Mouse (Mus musculus): Measurements from ENCODE around the gene Cnnm3.

Cnnm3 gene

DNA sequence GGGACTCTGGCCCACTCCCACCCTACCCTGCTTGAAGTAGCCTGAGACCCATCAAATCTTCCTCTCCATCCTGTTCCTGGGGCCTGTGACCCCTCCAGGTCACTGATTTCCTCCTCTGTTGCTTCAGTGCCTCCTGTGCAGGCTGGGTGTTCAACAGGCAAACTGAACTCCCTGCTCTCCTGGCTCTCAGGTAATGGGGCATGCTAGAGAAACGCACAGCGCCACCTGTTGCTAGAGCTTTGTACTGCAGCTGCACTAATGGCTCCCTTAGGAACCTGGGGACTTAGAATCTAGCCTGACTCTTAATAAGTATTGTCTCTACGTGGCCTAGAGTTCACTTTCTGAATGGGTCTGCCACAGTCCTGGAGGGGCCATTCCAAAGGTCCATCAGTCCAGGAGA, 10.4 kb upstream of the Cnnm3 start:
- peak; percentile 79 for DNase-seq (ENCODE audit: low spot score)

DNA sequence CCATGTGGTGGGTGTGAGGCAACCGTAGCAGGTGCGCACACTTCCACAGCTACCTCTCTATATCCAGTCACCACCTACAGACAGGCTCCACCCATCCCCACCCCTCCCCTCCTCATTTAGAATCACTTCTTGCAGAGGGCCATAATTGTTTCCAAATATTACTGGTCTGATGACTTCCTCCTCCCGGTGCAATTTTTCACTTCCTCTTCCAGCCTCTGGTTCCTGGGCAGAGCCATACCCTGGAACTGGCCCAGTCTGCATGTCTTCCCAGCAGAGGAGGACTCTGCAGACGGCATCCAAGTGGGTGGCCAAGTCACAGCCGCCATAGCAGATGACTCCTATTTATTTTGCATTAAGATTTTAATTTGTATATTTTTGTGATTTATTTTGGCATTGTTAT, 3.4 kb upstream of the Cnnm3 start:
- no peak for DNase-seq (ENCODE audit: low spot score)

DNA sequence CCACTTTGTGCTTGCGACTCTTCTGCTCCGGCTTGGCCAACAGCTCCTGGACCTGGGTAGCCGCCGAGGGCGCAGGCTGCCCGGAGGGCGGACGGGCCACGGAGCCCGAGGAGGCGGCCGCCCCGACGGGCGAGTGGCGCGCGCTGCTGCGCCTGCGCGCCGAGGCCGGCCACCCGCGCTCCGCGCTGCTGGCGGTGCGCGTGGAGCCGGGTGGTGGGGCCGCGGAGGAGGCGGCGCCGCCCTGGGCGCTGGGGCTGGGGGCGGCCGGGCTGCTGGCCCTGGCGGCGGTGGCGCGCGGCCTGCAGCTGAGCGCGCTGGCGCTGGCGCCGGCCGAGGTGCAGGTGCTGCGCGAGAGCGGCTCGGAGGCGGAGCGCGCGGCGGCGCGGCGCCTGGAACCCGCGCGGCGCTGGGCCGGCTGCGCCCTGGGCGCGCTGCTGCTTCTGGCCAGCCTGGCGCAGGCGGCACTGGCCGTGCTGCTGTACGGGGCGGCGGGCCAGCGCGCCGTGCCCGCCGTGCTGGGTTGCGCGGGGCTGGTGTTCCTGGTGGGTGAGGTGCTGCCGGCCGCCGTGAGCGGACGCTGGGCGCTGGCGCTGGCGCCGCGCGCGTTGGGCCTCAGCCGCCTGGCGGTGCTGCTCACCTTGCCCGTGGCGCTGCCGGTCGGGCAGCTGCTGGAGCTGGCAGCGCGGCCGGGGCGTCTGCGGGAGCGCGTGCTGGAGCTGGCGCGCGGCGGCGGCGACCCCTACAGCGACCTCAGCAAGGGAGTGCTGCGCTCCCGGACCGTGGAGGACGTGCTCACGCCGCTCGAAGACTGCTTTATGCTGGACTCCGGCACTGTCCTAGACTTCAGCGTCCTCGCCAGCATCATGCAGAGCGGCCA, 660 bp downstream of the Cnnm3 start:
- peak; percentile 36 for DNase-seq (ENCODE audit: low spot score)

DNA sequence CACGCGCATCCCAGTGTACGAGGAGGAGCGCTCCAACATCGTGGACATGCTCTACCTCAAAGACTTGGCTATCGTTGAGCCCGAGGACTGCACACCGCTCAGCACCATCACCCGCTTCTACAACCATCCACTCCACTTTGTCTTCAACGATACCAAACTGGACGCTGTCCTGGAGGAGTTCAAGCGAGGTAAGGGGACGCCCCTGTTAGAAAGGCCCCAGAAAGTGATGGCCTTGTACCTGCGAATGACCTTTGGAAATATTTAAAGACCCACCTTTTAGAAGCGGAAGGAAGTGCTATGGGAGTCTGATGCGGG, 1.3 kb downstream of the Cnnm3 start:
- DNase-seq (ENCODE audit: low spot score) = no peak

DNA sequence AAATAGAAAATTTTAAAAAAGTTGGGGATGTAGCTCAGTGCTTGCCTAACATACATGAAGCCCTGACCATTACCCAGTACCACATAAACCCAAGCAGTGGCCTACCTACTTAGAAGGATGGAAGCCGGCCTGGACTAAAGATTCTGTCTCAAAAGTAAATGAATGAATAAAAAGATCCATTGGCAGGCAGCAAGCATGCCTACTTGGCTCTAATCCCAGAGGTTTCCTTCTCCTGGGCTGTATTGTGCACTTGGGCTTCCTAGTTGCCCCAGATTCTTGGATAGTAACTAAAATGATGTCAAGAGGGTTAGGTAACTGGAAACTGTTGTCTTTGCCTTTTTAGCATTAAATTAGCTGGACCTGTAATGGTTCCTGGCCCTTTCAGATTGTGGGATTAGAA, 1.6 kb downstream of the Cnnm3 start:
- no peak for DNase-seq (ENCODE audit: low spot score)

DNA sequence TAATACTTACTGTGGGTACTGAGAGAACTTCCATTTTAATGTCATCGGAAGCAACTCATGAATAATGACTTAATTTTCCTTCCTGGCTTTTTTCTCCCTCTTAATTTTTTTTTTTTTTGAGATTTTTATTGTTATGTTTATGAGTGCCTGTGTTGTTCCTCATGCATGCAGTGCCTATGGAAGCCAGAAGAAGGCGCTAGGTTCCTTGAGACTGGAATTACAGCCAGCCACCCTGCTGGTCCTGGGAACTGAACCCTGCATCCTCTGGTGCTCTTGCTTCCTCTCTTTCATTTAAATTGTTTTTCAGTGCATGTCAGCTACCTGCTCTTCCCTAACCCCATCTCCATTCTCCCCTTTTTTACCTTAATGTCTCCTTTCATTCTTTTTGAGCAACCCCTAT, 2.1 kb downstream of the Cnnm3 start:
- no peak for DNase-seq (ENCODE audit: low spot score)

DNA sequence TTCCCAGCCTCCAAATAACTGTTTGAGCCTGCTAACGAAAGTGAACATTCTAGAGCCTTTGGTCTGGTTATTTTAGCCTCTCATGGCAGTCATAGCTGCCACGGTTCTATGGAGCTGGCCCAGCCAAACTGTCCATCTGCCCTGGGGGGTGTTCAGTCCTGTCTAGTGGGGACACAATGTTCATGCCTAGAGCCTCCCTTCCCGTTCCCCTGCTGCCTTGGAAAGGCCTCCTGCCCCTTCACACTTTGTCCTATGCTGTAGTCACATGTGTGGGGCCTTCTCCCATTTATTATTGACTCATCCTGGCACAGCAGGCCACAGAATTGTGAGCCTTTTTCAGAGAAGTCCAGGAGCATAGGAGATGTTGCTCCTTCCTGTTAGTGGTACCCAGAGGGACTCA, 6.6 kb downstream of the Cnnm3 start:
- no peak for DNase-seq (ENCODE audit: low spot score)

DNA sequence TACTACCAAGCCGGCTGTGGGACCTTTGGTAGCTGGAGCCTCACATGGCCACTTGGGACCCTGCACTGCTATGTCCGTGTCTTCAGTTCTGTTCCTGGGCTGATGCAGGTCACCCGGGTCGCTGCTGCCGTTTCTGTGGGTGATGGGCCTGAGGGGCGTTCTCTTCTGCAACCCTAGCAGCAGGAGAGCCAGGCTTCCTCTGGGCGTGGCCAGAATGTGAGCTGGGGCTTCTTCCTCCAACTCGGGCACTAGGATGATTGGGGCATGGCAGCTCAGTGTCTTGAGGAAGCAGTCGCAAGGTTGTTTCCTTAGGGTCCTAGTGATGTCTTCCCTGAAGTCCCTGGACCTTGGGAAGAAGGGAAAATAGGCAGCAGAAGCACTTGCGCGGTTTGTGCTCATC, 8.0 kb downstream of the Cnnm3 start:
- no peak for DNase-seq (ENCODE audit: low spot score)

DNA sequence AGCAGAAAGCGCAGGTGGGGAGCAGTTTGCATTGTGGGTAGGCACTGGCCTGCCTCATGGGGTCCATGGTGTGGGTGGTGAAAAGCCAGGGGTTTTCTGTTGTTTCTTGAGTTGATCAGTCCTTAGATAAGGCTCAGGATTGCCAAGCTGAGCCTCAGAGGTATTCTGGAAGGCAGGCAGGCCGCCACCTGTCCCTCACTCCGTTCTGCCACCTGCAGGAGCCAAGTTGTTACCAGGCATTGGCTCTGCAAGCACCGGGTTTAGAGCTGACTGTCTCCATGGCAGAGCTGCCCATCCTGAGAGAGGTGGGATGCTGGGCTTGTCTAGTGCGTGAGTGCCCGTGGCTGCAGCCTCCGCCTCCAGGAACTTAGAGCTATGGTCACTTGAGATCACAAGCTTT, 10.5 kb downstream of the Cnnm3 start:
- DNase-seq (ENCODE audit: low spot score) = no peak

DNA sequence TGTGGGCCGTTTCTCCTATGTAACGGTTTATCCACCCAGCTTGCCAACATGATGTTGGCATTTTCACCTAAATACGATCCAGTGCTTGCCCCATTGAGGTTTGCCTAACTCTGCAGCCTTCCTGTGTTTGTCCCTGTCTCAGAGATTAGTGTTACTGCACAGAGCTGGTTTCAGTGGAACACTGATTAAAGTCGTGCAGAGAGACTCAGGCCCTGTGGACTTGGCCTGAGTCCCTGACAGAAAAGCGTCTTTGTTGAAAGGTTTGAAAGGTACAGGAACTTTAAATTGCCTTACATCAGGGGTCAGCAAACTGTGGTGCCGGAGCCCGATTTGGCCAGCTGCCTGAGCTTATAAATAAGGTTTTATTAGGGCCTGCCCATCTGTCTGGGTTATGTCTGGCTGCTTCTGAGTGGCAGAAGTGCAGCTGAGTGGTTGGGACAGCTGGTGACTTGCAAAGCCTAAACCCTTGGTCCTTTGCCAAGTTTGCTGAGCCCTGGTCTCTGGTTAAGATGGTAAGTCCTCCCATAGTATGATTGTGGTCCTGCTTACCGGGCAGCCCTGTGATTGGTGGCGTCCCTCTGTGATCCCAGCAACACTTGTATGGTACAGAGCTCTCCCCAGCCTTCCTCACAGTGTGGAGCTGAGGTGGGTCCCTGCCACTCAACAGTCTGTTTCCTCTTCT, 11.8 kb downstream of the Cnnm3 start:
- DNase-seq (ENCODE audit: low spot score) = no peak

DNA sequence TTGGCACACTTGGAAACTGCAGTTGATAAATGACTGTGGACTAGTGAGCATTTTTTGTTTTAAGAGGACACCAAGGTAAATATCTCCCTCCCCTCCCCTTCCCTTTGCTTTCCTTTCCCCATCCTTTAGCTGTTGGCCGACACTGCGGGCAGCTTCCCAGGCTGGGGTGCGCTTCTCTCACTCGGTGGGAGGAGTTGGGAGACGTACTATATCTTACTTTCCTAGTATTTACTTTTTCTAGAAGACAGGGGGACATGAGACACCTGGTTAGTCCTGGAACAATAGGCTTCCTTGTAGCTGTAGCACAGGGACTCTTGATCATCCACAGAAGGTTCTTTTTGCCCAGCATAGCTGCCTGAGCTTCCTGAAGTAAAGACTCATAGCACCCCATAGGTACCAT, 12.4 kb downstream of the Cnnm3 start:
- no peak for DNase-seq (ENCODE audit: low spot score)

DNA sequence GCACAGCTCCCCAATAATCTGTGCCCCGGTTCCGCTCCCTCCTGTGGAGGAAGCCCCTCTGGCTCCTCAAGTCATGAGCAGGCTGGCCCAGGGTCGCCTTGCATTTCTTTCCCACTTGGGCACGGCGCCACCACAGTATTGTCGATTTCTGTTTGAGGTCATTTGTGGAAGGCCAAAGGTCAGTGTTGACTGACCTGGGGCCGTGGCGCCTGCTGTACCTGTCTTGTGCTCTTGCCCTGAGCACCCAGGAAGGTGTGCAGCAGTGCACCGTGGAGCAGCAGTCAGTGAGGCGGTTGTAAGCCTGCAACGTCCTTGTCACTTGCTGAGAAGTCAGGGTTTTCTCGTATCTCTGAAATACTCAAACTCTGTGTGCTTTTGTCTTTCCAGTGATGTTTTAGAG, 14.1 kb downstream of the Cnnm3 start:
- no peak for DNase-seq (ENCODE audit: low spot score)

DNA sequence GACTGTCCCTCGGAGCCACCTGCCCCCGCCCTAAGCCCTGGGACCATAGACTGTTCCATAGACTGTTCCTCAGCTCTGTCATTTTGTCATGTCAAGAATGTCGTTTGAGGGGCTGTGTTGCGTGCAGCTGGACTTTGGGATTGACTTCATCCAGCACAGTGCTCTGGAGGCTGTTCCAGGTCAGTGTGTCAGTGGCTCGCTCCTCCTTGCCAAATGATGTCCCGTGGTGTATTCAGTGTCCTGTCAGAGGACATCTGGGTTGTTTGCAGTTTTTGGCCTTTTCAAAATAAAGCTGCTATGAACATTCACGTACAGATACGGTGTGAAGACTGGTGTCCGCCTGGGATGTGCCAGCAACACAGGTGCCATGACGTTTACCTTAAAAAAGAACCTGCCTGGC, 15.2 kb downstream of the Cnnm3 start:
- DNase-seq (ENCODE audit: low spot score) = no peak

DNA sequence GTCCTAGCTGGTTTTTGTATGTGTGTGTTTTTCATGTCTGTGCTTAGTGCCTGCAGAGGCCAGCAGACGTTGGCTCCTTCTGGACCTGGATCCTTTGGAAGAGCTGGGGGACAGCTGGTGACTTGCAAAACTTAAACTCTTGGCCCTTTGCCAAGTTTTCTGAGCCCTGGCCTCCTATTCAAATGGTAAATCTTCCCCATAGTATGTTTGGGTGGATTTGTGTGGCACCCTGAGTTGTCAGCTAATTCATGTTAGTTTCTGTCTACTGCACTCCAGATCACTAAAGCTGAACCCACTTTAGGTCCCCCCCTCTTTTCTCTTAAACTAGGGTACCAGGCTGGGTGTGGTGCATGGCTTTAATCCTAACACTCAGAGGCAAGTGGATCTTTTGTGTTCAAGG, 16.7 kb downstream of the Cnnm3 start:
- DNase-seq (ENCODE audit: low spot score) = no peak

DNA sequence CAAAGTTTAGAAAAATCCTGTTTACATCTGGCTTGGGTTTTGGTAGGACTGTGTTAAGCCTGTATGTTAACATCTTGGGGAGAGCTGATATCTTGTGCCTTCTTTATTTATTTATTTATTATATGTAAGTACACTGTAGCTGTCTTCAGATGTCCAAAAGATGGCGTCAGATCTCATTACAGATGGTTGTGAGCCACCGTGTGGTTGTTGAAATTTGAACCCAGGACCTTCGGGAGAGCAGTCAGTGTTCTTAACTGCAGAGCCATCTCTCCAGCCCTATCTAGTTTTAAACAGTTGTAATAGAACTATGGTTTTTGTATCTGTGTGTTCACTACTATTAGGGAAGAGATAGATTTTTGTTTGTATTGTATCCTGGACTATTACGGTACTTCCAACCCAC, 17.6 kb downstream of the Cnnm3 start:
- DNase-seq (ENCODE audit: low spot score) = no peak

DNA sequence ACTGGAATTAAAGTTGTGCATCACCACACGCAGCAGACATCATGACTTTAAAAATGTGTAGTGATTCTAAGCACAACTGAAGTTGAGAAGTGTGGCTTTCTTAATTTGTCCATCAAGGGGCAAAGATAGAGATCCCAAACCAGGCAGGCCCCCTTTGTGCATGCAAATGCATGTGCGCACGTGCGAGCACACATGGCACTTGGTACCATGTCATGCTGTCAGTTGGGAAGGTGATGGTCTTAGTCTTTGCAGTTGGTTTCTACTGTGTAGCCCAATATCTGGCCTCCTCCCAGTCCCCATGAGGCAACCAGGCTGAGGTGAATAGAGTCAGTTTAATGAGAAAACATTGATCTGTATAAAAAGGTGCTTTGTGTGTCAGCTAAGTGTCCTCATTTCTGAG, 18.2 kb downstream of the Cnnm3 start:
- no peak for DNase-seq (ENCODE audit: low spot score)

DNA sequence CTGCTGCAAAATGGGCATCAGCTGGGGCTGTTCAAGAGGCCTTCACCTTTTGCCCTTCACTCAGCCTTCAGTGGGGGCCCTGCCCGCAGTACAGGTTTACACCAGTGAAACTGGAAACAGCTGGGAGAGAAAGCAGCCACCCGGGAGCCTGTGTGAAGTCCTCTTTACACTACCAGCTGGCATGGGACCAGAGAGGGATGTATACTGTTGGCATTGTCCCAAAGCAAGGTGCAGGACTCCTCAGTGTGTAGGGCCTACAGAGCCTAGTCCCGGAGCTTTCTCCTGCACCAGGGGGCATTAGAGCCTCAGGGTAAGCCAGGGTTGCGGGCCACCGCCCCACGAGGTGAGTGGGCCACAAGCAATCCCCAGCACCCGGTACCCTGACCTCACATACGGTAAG, 18.8 kb downstream of the Cnnm3 start:
- DNase-seq (ENCODE audit: low spot score) = no peak

DNA sequence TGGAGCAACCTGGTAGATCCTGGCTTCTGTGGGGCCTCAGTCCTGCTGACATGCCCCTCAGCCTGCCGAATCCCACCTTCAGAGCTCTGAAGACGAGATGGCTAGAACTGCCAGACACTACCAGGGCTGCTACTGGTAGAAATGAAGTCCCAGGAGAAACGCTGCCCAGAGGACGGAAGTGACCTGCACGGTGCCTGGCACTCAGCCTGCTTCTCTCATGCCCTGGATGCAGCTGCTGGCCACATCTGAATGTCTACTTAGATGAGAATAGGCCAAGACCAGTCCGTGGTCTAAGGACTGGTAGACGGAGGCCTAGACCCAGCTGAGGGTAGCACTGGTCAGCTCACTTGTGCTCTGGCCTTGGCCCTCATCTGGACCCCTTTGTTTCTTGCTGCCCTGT, 19.3 kb downstream of the Cnnm3 start:
- no peak for DNase-seq (ENCODE audit: low spot score)

DNA sequence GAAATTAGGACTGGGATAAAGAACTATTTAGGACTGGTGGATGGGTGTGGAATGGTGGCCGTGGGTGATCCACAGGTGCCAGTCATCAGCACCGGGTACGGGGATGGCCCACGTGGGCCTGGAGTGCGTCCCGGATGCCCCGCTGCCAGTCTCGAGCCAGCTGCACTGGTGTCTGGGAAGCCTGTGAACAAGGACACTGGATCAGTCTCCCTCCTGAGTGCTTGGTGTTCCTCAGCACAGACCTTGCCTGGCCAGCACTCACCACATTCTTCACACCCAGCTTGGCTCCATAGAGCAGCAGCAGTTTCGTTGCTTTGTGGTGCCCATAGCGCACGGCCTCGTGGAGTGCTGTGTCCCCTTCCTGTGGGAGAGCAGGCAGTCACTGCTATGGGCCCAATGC, 19.8 kb downstream of the Cnnm3 start:
- DNase-seq (ENCODE audit: low spot score) = no peak

DNA sequence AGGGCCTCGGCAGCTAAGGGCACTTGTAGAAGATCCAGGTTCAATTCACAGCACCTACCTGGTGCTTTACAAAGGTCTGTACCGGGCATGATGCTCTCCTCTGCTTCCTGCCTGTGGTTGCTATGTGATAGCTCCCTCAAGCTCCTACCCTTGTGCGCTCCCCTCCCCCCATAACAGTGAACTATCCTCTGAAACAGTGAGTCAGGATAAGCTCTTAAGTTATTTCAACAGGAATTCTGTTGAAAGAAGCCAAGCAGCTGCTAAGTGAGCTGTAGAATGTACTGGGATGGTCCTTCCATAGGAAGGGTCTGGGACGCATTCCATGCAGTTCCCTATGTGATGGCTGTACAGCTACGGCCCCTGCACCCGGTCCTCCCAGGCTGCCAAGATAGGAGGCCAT, 21.9 kb downstream of the Cnnm3 start:
- DNase-seq (ENCODE audit: low spot score) = no peak

DNA sequence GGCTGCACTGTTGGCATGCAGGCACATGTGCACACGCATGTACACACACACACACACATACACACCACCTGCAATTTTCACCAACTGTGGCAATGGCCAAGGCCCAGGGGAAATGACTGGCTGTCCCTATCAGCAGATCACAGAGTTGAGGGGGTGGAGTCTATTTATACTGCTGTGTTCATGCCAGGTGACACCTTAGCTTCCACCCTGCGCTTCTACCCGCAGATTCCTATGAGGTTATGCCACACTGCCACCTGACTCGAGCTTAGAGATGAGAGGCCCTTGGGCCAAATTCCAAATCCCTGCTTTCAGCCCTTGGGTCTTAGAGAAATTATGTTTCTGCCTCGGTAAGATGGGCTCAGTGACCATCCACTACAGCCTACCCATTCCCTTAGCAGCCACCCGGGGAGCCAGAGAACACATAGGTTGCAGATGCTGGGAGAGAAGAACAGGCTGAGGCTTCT, 23.0 kb downstream of the Cnnm3 start:
- DNase-seq (ENCODE audit: low spot score) = no peak

DNA sequence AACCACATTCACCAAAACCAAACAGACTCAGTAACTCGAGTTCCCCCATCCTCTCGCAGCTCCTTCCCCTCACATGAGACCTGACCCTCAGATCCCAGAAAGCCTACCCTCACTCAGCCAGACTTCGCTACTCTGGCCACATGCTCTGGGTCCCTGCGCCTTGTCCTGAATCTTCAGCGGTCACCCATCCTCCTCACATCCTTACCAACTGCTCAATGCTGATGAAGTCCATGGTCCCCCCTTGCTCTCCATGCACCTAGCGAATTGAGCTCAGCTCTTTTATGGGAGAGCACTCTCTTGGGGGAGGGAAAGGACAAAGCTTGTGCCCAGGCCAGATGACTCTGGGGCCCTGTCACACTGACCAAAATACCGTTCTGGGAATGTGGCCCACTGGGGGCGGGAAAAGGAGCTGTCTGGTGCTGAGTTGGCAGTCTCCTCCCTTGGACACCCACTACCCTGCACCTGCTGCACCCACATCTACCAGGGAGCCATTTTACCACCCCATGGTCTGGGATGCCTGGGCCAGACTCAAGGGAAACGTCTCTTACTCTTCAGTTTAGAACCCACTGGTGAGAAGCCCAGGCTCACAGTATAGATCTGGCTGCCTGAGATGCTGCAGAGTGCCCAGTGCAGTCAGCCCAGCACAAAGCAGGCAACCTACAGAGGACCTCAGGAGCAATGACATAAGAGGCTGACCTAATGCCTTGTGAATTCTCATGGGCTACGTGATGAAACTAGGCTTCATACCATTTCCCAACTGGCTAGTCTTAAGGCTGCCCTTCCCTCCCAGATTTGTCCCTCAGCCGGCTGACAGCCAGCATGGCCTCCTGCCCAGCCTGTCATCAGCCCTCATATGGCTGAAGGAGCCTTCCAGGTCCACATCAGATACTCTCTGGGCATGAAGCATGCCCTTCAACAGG, 24.1 kb downstream of the Cnnm3 start:
- DNase-seq (ENCODE audit: low spot score) = no peak

DNA sequence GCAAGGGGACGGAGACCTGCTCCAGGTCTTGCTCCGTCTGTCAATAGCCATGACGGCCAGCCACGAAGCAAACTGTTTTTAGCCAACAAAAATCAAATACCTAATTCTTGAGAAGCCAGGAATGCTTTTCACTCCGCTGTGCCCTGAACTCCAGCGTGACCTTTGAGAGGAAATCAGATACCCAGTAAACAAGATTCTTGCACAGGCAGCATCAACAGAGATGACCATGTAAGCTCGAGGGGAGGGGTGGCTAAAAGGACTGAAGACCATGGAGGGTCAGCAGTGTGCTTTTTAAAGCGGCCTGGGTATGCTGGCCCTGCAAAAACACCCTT, 24.7 kb downstream of the Cnnm3 start:
- DNase-seq (ENCODE audit: low spot score) = no peak

Data from urinary bladder, postnatal 25 days (tissue).